ENCODE assay signal across 18 mouse cellular contexts in genomic region chr17:16344061-16344460, GRCm38 (mm10).
DNase-seq lines count a peak whose midpoint lies in the region; ATAC-seq and TF ChIP-seq lines count a peak whose summit lies in the region.
"Had no signal": no experiment of that assay in that cellular context is flagged by ENCODE, and none has a peak within 500 bp of the region (broad histone marks: within the 10 kb centered on the region; RNA-seq: fewer than 3 reads in every experiment).

No protein-coding gene starts in this region.

- DNase-seq in 3T3-L1 (ENCODE audit: low read depth, low spot score), result peak; percentile 81
- DNase-seq in cerebellum, adult 9-10 months, result no peak
- DNase-seq: adrenal gland, adult 2 months; cerebellum, adult 9-11 months; gastrocnemius, postnatal 36 days; heart, postnatal 36 days; kidney, postnatal 14 days; left cerebral cortex, postnatal 4 days; thymus, postnatal 25 days had no signal

- no peak overlapping the region for H3K9ac ChIP-seq in intestine, embryonic 15.5 days
- H3K9ac ChIP-seq in intestine, postnatal 0 days (ENCODE audit: low read depth, low read length), result no peak overlapping the region
- no peak overlapping the region for H3K9ac ChIP-seq in limb, embryonic 15.5 days
- H3K9ac ChIP-seq in forebrain, embryonic 12.5 days, result no peak overlapping the region
- H3K9ac ChIP-seq: embryonic facial prominence, embryonic 12.5 days; forebrain, embryonic 15.5 days; liver, embryonic 15.5 days; neural tube, embryonic 12.5 days had no signal

- no peaks in the 10 kb centered on the region for H3K79me3 ChIP-seq in C2C12 (ENCODE audit: low read depth)

- 53% methylated on average over 2 of the region's 2 CpGs for WGBS in intestine, embryonic 15.5 days
- WGBS in intestine, postnatal 0 days, result 44% methylated on average over 2 of the region's 2 CpGs
- WGBS in limb, embryonic 15.5 days, result 30% methylated on average over 2 of the region's 2 CpGs
- WGBS in forebrain, embryonic 12.5 days, result 60% methylated on average over 2 of the region's 2 CpGs

- H3K4me3 ChIP-seq in intestine, embryonic 15.5 days (replicated peaks), result no peak overlapping the region
- H3K4me3 ChIP-seq in intestine, postnatal 0 days (ENCODE audit: low read depth, low read length), result no peak overlapping the region
- H3K4me3 ChIP-seq in C2C12 (ENCODE audit: insufficient read depth, poor library complexity, severe bottlenecking), result no peak overlapping the region
- no peak overlapping the region for H3K4me3 ChIP-seq in limb, embryonic 15.5 days
- no peak overlapping the region for H3K4me3 ChIP-seq in forebrain, embryonic 12.5 days (replicated peaks)
- H3K4me3 ChIP-seq: embryonic facial prominence, embryonic 12.5 days; forebrain, embryonic 15.5 days; liver, embryonic 15.5 days; neural tube, embryonic 12.5 days had no signal

- no peaks in the 10 kb centered on the region for H3K79me2 ChIP-seq in C2C12 (ENCODE audit: control insufficient read depth, insufficient read depth)

- no peaks in the 10 kb centered on the region for H3K36me3 ChIP-seq in intestine, embryonic 15.5 days
- no peaks in the 10 kb centered on the region for H3K36me3 ChIP-seq in intestine, postnatal 0 days (ENCODE audit: control insufficient read depth, insufficient read depth)
- H3K36me3 ChIP-seq in C2C12 (ENCODE audit: control insufficient read depth, insufficient read depth), result no peaks in the 10 kb centered on the region
- no peaks in the 10 kb centered on the region for H3K36me3 ChIP-seq in limb, embryonic 15.5 days
- no peaks in the 10 kb centered on the region for H3K36me3 ChIP-seq in forebrain, embryonic 12.5 days (replicated peaks)
- H3K36me3 ChIP-seq: embryonic facial prominence, embryonic 12.5 days; forebrain, embryonic 15.5 days; liver, embryonic 15.5 days; neural tube, embryonic 12.5 days had no signal

- TF ChIP-seq CTCF in intestine, postnatal 0 days (IDR thresholded peaks at IDR 0.05; ENCODE audit: low read depth), result no peak
- no peak for TF ChIP-seq CTCF in C2C12 (IDR thresholded peaks at IDR 0.05; ENCODE audit: control insufficient read depth, insufficient read depth, insufficient read length)

- no peaks in the 10 kb centered on the region for H3K27me3 ChIP-seq in intestine, embryonic 15.5 days (replicated peaks)
- no peaks in the 10 kb centered on the region for H3K27me3 ChIP-seq in intestine, postnatal 0 days (replicated peaks; ENCODE audit: control insufficient read depth, insufficient read depth, low read length)
- H3K27me3 ChIP-seq in C2C12 (ENCODE audit: control insufficient read depth, insufficient read depth, insufficient read length), result no peaks in the 10 kb centered on the region
- H3K27me3 ChIP-seq in limb, embryonic 15.5 days, result no peaks in the 10 kb centered on the region
- H3K27me3 ChIP-seq in forebrain, embryonic 12.5 days, result no peaks in the 10 kb centered on the region
- H3K27me3 ChIP-seq: embryonic facial prominence, embryonic 12.5 days; forebrain, embryonic 15.5 days; liver, embryonic 15.5 days; neural tube, embryonic 12.5 days had no signal

- no peak overlapping the region for H3ac ChIP-seq in C2C12 (ENCODE audit: control insufficient read depth, insufficient read length, low read depth)

- no peak for ATAC-seq in intestine, embryonic 15.5 days
- no peak for ATAC-seq in intestine, postnatal 0 days
- ATAC-seq in limb, embryonic 15.5 days (ENCODE audit: insufficient number of reproducible peaks, low FRiP score, low TSS enrichment, low read depth), result no peak
- no peak for ATAC-seq in forebrain, embryonic 12.5 days (ENCODE audit: low FRiP score)
- ATAC-seq: forebrain, embryonic 15.5 days had no signal

- 0 out of 2 replicates have a peak overlapping the region, but pooled peaks have one; percentile 11 for H3K27ac ChIP-seq in intestine, embryonic 15.5 days
- no peak overlapping the region for H3K27ac ChIP-seq in intestine, postnatal 0 days (ENCODE audit: low read depth, low read length)
- H3K27ac ChIP-seq in limb, embryonic 15.5 days, result 0 out of 2 replicates have a peak overlapping the region, but pooled peaks have one; percentile 19
- H3K27ac ChIP-seq in forebrain, embryonic 12.5 days, result no peak overlapping the region
- H3K27ac ChIP-seq: embryonic facial prominence, embryonic 12.5 days; liver, embryonic 15.5 days; neural tube, embryonic 12.5 days had no signal

- no peaks in the 10 kb centered on the region for H3K9me3 ChIP-seq in intestine, embryonic 15.5 days
- no peaks in the 10 kb centered on the region for H3K9me3 ChIP-seq in intestine, postnatal 0 days (ENCODE audit: control insufficient read depth)
- no peaks in the 10 kb centered on the region for H3K9me3 ChIP-seq in limb, embryonic 15.5 days
- no peaks in the 10 kb centered on the region for H3K9me3 ChIP-seq in forebrain, embryonic 12.5 days
- H3K9me3 ChIP-seq: embryonic facial prominence, embryonic 12.5 days; forebrain, embryonic 15.5 days; liver, embryonic 15.5 days; neural tube, embryonic 12.5 days had no signal

- no peaks in the 10 kb centered on the region for H3K4me1 ChIP-seq in intestine, embryonic 15.5 days (replicated peaks)
- H3K4me1 ChIP-seq in intestine, postnatal 0 days (replicated peaks; ENCODE audit: control insufficient read depth, insufficient read depth, low read length), result no peaks in the 10 kb centered on the region
- no peaks in the 10 kb centered on the region for H3K4me1 ChIP-seq in limb, embryonic 15.5 days
- H3K4me1 ChIP-seq in forebrain, embryonic 12.5 days, result no peaks in the 10 kb centered on the region
- H3K4me1 ChIP-seq: embryonic facial prominence, embryonic 12.5 days; liver, embryonic 15.5 days; neural tube, embryonic 12.5 days had no signal

- H3K4me2 ChIP-seq in intestine, embryonic 15.5 days (replicated peaks), result no peak overlapping the region
- H3K4me2 ChIP-seq in intestine, postnatal 0 days (replicated peaks; ENCODE audit: low read depth), result no peak overlapping the region
- H3K4me2 ChIP-seq in limb, embryonic 15.5 days, result no peak overlapping the region
- no peak overlapping the region for H3K4me2 ChIP-seq in forebrain, embryonic 12.5 days
- H3K4me2 ChIP-seq: embryonic facial prominence, embryonic 12.5 days; forebrain, embryonic 15.5 days; liver, embryonic 15.5 days; neural tube, embryonic 12.5 days had no signal

TF ChIP-seq in C2C12, 6 proteins besides CTCF, POLR2A, EP300 and RAD21:
- TF ChIP-seq MYOG (IDR thresholded peaks at IDR 0.05; ENCODE audit: control insufficient read depth, extremely low read depth, insufficient read length) (no peak), FOSL1 (IDR thresholded peaks at IDR 0.05; ENCODE audit: insufficient read depth, low read length, poor library complexity, severe bottlenecking) (no peak), CEBPB (IDR thresholded peaks at IDR 0.05; ENCODE audit: low read depth) (peak; percentile 57)

Comparison
In these comparisons a context has a peak if more than half of its experiments do, and no peak if none do; other contexts are left out.
1. H3K27ac ChIP-seq: peak in intestine, embryonic 15.5 days (single experiment) and limb, embryonic 15.5 days (single experiment); none in intestine, postnatal 0 days (single experiment) and forebrain, embryonic 12.5 days (single experiment).